Mouse (Mus musculus): ENCODE results near the gene Srp9. TPM values are rescaled to one million over a fixed set of nuclear protein-coding genes. Genes with fewer than 3 reads are reported as not detected.

The Srp9 gene
- 26.8 and 33.9 TPM in 2 replicates for polyA plus RNA-seq (2012; rRNA removed)

DNA sequence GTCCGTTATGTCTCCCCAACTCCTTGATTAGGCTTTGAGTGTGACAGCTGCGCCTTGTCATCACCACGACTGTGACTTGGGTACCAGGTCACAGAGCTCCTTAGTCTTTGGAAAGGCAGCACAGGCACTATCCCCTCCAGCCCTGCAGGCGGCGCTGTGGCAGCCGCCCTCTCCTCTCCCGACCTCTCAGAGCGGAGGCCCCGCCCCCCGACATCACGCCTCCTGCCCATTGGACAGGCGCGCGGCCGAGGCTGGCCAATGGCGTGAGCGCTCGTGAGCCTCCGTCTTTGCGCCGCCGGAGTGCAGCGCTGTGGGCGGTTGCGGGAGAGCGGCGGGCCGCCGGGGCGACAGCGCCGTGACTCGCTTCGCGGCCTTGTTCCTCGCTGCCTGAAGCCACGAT lies at the start of gene Srp9:
TSS of gene Srp9 (plus strand) at position 232 of the 400 bp plus-strand sequence.
- H3K4me3 ChIP-seq (replicated peaks; ENCODE audit: extremely low read depth, low read depth, low read length) = peak within 1 kb of the TSS; percentile 94
- TF ChIP-seq POLR2A (IDR thresholded peaks at IDR 0.05; ENCODE audit: borderline replicate concordance, extremely low read depth, low read depth, low read length) (peak; percentile 77), CTCF (IDR thresholded peaks at IDR 0.05; ENCODE audit: insufficient read depth, low read length) (peak; percentile 92)
- WGBS = under 1% methylated on average over 37 of the region's 37 CpGs
- peak; percentile 96 for DNase-seq
- H3K4me1 ChIP-seq (ENCODE audit: control insufficient read depth, insufficient read depth, low read length) = peaks cover 3% of the 10 kb centered on the region; the same call in 1 of the 2 replicates

DNA sequence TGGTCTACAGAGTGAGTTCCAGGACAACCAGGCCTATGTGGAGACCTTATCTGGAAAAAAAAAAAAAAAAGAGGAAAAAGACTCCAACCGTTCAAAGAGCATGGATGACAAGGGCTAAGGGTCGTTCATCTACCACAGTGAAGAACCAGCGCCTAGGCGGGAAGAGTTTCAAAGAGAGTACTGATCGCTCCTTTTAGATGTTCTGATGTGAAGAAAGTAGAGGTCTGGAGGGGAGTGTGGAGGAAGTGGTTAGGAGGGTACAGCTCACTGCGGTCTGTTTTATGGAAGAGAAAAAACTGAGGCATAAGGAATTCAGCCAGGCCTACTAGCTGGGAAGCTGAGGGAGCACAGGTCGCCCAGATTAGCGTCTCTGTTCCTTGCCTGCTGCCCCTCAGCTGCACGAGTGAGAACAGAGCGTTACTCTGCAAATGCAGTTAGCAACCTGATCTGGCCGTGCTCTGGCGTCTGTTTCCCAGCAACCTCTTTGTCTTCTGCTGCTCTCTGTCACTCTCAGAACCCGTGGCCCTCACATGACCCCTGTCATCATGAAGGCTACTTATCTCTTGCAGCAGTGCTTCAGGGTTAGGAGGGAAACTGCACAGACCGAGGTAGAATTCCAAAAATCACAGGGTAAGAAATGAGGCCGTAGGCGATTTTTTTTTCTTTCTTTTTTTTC lies 42.7 kb upstream of the Srp9 start:
- no peak for TF ChIP-seq CTCF (IDR thresholded peaks at IDR 0.05; ENCODE audit: insufficient read depth, low read length)
- no peak for TF ChIP-seq POLR2A (IDR thresholded peaks at IDR 0.05; ENCODE audit: borderline replicate concordance, extremely low read depth, low read depth, low read length)
- Histone ChIP-seq H3K4me1 (ENCODE audit: control insufficient read depth, insufficient read depth, low read length) (no peaks in the 10 kb centered on the region), H3K4me3 (replicated peaks; ENCODE audit: extremely low read depth, low read depth, low read length) (no peak overlapping the region)
- no peak for DNase-seq
- 36% methylated on average over 16 of the region's 16 CpGs for WGBS

DNA sequence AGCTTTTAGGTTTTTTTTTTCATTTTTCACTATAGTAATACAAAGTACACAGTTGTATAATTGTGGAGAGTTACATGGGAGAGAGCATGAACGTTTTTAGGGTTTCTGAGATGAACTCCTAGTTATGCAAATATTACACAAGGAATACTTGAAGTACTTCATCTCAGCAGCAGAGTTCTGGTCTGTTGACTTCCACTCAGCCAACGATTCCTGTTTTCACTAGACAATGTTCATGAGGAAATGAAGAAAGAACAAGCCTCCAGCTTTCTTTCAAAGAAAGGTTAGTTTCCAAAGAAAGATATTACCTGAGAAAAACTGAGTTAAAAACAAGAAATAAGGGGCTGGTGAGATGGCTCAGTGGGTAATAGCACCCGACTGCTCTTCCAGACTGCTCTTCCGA lies 41.1 kb upstream of the Srp9 start:
- no peak for DNase-seq
- no peaks in the 10 kb centered on the region for H3K4me1 ChIP-seq (ENCODE audit: control insufficient read depth, insufficient read depth, low read length)
- no peak for TF ChIP-seq POLR2A (IDR thresholded peaks at IDR 0.05; ENCODE audit: borderline replicate concordance, extremely low read depth, low read depth, low read length)
- no peak for TF ChIP-seq CTCF (IDR thresholded peaks at IDR 0.05; ENCODE audit: insufficient read depth, low read length)
- 72% methylated on average over 4 of the region's 4 CpGs for WGBS
- H3K4me3 ChIP-seq (replicated peaks; ENCODE audit: extremely low read depth, low read depth, low read length) = no peak overlapping the region

DNA sequence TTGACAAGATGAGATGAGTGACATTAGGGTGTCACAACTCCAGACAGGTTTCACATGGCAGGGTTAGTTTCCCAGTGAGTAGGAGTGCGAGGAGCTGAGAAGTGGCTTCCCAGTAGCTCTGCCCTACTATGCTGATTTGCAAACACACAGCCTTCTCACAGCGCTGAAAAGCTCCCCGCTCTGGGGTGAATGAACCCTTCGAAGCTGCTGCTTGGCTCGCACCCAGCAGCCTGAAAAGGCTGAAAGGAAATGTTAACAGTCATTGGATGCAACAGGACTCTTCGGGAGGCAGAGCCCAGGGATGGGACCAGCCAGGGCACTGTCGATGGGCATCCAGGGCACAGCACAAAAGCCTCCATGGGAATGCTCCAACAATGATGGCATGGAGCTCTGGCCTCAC lies 37.8 kb upstream of the Srp9 start:
- TF ChIP-seq CTCF (IDR thresholded peaks at IDR 0.05; ENCODE audit: insufficient read depth, low read length) (no peak), POLR2A (IDR thresholded peaks at IDR 0.05; ENCODE audit: borderline replicate concordance, extremely low read depth, low read depth, low read length) (no peak)
- no peak for DNase-seq
- H3K4me3 ChIP-seq (replicated peaks; ENCODE audit: extremely low read depth, low read depth, low read length) = no peak overlapping the region
- peaks cover 14% of the 10 kb centered on the region for H3K4me1 ChIP-seq (ENCODE audit: control insufficient read depth, insufficient read depth, low read length)
- 52% methylated on average over 7 of the region's 7 CpGs for WGBS

DNA sequence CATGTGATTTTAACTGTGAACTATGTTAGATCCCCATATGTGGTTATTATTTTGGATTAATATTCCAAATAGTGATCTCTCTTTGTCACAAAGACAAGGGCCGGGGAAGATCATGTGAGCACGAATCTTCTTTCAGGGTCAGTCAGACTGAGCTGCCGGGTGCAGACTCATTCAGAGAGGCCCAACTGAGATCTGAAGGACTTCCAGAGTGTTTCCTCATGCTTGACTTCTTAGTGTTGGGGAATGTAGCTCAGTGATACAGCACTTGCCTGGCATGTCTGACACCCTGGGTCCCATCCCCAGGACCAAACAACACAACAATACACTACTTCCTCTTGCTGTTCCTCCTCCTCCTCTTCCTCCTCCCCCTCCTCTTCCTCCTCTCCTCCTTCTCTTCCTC lies 37.2 kb upstream of the Srp9 start:
- WGBS = 58% methylated on average over 3 of the region's 3 CpGs
- no peak overlapping the region for H3K4me3 ChIP-seq (replicated peaks; ENCODE audit: extremely low read depth, low read depth, low read length)
- H3K4me1 ChIP-seq (ENCODE audit: control insufficient read depth, insufficient read depth, low read length) = peaks cover 14% of the 10 kb centered on the region
- no peak for DNase-seq
- TF ChIP-seq CTCF (IDR thresholded peaks at IDR 0.05; ENCODE audit: insufficient read depth, low read length) (no peak), POLR2A (IDR thresholded peaks at IDR 0.05; ENCODE audit: borderline replicate concordance, extremely low read depth, low read depth, low read length) (no peak)

DNA sequence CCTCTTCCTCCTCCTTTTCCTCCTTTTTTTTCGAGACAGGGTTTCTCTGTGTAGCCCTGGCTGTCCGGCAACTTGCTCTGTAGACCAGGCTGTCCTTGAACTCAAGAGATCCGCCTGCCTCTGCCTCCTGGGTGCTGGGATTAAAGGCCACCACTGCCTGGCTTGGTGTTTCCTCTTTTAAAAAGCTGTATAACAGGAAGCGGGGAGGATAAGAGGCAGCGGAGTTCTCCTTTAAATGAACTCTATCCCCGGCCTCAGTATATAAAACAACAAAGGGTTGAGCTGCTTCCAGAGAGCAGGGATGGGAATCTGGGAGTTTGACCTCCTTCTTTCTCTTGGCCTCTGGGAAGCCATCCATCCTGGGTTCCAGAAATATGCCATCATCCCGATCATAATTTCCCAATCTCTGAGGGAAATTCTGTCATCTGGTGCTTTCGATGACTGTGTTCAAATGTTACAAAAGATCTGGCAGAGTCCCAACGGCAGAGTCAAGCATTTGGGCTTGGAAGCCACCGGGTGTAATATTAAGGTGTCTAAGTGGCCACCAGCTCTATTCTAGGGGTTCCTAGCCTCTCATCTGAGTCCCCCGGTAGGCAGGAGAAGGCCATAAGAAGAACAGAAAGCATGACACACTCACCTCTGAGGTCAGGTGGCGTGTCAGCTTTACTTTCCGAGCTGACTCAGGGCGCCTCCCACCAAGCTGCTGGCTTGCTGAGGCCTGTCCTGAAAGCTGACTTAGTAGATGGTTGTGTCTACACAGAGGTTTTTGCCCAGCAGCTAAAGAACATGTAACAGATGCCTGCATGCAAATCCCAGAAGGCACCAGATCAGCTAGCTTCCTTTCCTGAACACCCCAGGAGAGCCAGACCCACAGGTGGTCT lies 36.5 kb upstream of the Srp9 start:
- peaks cover 14% of the 10 kb centered on the region for H3K4me1 ChIP-seq (ENCODE audit: control insufficient read depth, insufficient read depth, low read length)
- WGBS = 61% methylated on average over 14 of the region's 14 CpGs
- TF ChIP-seq POLR2A (IDR thresholded peaks at IDR 0.05; ENCODE audit: borderline replicate concordance, extremely low read depth, low read depth, low read length) (no peak), CTCF (IDR thresholded peaks at IDR 0.05; ENCODE audit: insufficient read depth, low read length) (no peak)
- peak; percentile 25 for DNase-seq
- H3K4me3 ChIP-seq (replicated peaks; ENCODE audit: extremely low read depth, low read depth, low read length) = no peak overlapping the region

DNA sequence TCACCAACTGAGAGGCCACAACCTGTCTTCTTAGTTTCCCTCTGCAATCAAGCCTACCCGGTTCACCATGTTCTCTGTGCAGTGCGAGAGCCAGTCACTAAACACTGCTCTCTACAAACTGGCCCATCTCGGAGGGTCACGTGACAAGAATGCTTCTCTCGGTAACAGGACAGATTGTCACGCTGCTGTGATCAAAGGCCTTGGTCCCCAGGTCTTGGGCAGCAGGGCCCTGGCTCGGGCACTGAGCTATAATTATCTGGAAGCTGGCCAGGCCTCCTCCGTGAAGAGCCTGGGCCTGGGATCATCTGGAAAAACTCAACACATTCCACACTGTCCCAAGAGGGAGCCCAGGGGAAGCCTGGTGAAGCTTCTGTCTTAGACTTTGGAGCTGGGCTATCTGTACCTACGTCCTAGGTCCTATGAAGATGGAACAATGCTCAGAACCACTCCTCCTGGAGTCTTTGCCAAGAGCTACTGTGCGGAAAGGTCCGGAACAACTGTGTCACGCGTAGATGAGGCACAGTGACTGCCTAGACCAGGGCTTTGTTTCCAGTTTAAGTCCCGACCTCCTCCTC lies 35.6 kb upstream of the Srp9 start:
- DNase-seq = no peak
- TF ChIP-seq CTCF (IDR thresholded peaks at IDR 0.05; ENCODE audit: insufficient read depth, low read length) (no peak), POLR2A (IDR thresholded peaks at IDR 0.05; ENCODE audit: borderline replicate concordance, extremely low read depth, low read depth, low read length) (no peak)
- WGBS = 55% methylated on average over 14 of the region's 14 CpGs
- H3K4me3 ChIP-seq (replicated peaks; ENCODE audit: extremely low read depth, low read depth, low read length) = no peak overlapping the region
- peaks cover 14% of the 10 kb centered on the region for H3K4me1 ChIP-seq (ENCODE audit: control insufficient read depth, insufficient read depth, low read length)

DNA sequence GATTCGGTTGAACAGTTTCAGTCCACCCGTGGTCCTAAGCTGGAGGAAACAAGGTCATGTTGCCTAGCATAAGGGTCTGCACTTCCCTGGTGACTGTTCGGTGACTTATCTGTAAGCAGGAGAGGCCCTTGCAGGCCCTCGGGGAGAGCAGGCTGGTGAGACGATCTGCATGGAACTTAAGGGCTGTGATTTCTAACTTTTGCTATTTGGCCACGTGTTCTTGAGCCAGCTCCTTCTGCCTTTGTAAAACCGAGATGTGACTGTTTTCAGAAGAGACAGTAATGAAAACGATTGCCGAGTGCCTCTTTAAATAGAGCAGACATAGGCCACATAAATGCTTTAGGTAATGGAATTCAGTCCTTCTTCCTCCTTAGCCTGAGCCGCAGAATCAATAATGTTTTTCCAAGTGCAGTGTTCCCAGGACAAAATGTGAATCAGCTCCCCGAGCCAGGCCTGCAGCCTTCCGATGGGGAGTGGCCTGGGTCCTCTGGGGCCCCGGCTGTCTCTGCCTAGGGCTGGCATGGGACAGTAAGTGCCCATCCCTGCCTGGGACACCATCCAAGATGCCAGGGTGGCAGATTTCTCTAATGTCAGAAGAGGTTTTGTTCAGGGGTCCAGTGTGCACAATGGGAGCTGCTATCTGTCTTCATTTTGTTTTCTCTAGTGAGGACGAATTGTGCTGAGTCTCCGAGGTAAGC lies 34.8 kb upstream of the Srp9 start:
- 52% methylated on average over 15 of the region's 15 CpGs for WGBS

DNA sequence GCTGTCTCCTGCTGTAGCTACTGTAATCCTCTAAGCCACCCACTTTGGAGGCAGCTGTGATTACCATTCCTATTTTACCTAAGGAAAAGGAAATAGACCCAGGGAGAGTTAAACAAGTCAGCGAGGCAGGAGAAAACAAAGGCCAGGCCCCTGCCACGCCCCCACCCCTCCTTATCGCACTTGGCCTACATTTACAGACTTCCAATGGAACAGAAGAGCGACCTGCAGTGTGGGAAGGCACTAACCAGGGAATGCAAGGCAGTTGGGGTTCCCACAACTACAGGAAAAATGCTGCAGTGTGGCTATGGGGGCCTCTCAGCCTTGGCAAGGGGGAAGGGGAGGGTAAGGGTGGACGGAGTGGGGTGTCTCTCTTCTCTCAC lies 34.2 kb upstream of the Srp9 start:
- TF ChIP-seq POLR2A (IDR thresholded peaks at IDR 0.05; ENCODE audit: borderline replicate concordance, extremely low read depth, low read depth, low read length) = no peak
- TF ChIP-seq CTCF (IDR thresholded peaks at IDR 0.05; ENCODE audit: insufficient read depth, low read length) = no peak
- H3K4me1 ChIP-seq (ENCODE audit: control insufficient read depth, insufficient read depth, low read length) = peaks cover 14% of the 10 kb centered on the region
- no peak overlapping the region for H3K4me3 ChIP-seq (replicated peaks; ENCODE audit: extremely low read depth, low read depth, low read length)
- WGBS = 30% methylated on average over 5 of the region's 5 CpGs
- no peak for DNase-seq

More for the DNA sequence above, 34.8 kb upstream of the Srp9 start:
- H3K4me1 ChIP-seq (ENCODE audit: control insufficient read depth, insufficient read depth, low read length) = peaks cover 14% of the 10 kb centered on the region
- H3K4me3 ChIP-seq (replicated peaks; ENCODE audit: extremely low read depth, low read depth, low read length) = no peak overlapping the region
- no peak for DNase-seq
- TF ChIP-seq CTCF (IDR thresholded peaks at IDR 0.05; ENCODE audit: insufficient read depth, low read length) (no peak), POLR2A (IDR thresholded peaks at IDR 0.05; ENCODE audit: borderline replicate concordance, extremely low read depth, low read depth, low read length) (no peak)

All from lung, adult 2 months (tissue).